Mouse (Mus musculus) MEL (cell line): ENCODE data around the gene Tfam. TPM values are rescaled to one million over a fixed set of nuclear protein-coding genes. Genes with fewer than 3 reads are reported as not detected.

Experiments used
- DNase-seq: peaks from one replicate; pipeline ENCODE4 v3.0.0; 2011; ENCODE audit warnings: low read depth, low spot score
- H3K27ac ChIP-seq: 2 replicates; pipeline ENCODE4 v1.5.1; 2012; ENCODE audit warnings: low read depth, mild to moderate bottlenecking, control low read depth, low read length, moderate library complexity; ENCODE audit not compliant: control insufficient read depth
- H3K27me3 ChIP-seq, 2 experiments: fragments of 150-350 bp in 1 of 2; sonication (generic) in 1 of 2; 2 replicates each; pipeline ENCODE4 v1.6.1; 2012; ENCODE audit warnings: low read length in 2 of 2, mild to moderate bottlenecking in 2 of 2, improper control_type of control experiment in 1 of 2, moderate library complexity in 1 of 2; ENCODE audit not compliant: insufficient read depth in 2 of 2, control insufficient read depth in 1 of 2
- H3K36me3 ChIP-seq, 2 experiments: 2 replicates each; pipeline ENCODE4 v1.6.1; 2012 to 2014; ENCODE audit warnings: low read length in 2 of 2, improper control_type of control experiment in 1 of 2, inconsistent platforms in 1 of 2, mild to moderate bottlenecking in 1 of 2; ENCODE audit not compliant: insufficient read depth in 2 of 2, control insufficient read depth in 1 of 2
- H3K4me1 ChIP-seq, 2 experiments: fragments of 150-350 bp in 1 of 2; sonication (generic) in 1 of 2; 2 replicates each; pipeline ENCODE4 v1.6.1; 2012; ENCODE audit warnings: low read length in 2 of 2, improper control_type of control experiment in 1 of 2, mild to moderate bottlenecking in 1 of 2; ENCODE audit not compliant: insufficient read depth in 2 of 2, control insufficient read depth in 1 of 2
- H3K4me3 ChIP-seq, 2 experiments: fragments of 150-350 bp in 1 of 2; sonication (generic) in 1 of 2; 2 replicates each; pipeline ENCODE4 v1.5.1; 2012; ENCODE audit warnings: low read depth in 2 of 2, low read length in 2 of 2, mild to moderate bottlenecking in 2 of 2, moderate library complexity in 2 of 2, control low read depth in 1 of 2, improper control_type of control experiment in 1 of 2; ENCODE audit not compliant: control insufficient read depth in 1 of 2, insufficient read depth in 1 of 2
- H3K79me2 ChIP-seq: 2 replicates; pipeline ENCODE4 v1.6.1; 2012; ENCODE audit warnings: mild to moderate bottlenecking, low read length, moderate library complexity; ENCODE audit not compliant: control insufficient read depth, poor library complexity, insufficient read depth
- H3K9ac ChIP-seq: 2 replicates; pipeline ENCODE4 v1.6.1; 2012; ENCODE audit warnings: low read depth, mild to moderate bottlenecking, control low read depth, low read length, moderate library complexity; ENCODE audit not compliant: control insufficient read depth, poor library complexity, severe bottlenecking
- H3K9me3 ChIP-seq: fragments of 150-350 bp; sonication (generic); replicated peaks from 2 replicates; pipeline ENCODE4 v1.6.1; 2012; ENCODE audit warnings: mild to moderate bottlenecking, low read length, improper control_type of control experiment, moderate library complexity; ENCODE audit not compliant: insufficient read depth
- CHD1 ChIP-seq: IDR thresholded peaks from 2 replicates; pipeline ENCODE4 v1.6.1; 2012; ENCODE audit warnings: low read depth, mild to moderate bottlenecking, inconsistent platforms, low read length, improper control_type of control experiment
- E2F4 ChIP-seq: IDR thresholded peaks from 2 replicates; pipeline ENCODE4 v1.6.1; 2011; ENCODE audit warnings: low read depth, low read length, improper control_type of control experiment, borderline replicate concordance
- ELF1 ChIP-seq: IDR thresholded peaks from 2 replicates; pipeline ENCODE4 v1.6.1; 2014; ENCODE audit warnings: low read depth, mild to moderate bottlenecking, inconsistent platforms, low read length, improper control_type of control experiment, moderate library complexity
- ETS1 ChIP-seq: IDR thresholded peaks from 2 replicates; pipeline ENCODE4 v1.6.1; 2012; ENCODE audit warnings: low read depth, mild to moderate bottlenecking, inconsistent platforms, low read length, improper control_type of control experiment, moderate library complexity
- GATA1 ChIP-seq: IDR thresholded peaks from 2 replicates; pipeline ENCODE4 v1.6.1; 2011; ENCODE audit warnings: low read depth, low read length, improper control_type of control experiment
- HCFC1 ChIP-seq: IDR thresholded peaks from 2 replicates; pipeline ENCODE4 v1.6.1; 2012; ENCODE audit warnings: low read depth, mild to moderate bottlenecking, inconsistent platforms, low read length, improper control_type of control experiment, moderate library complexity
- MAFK ChIP-seq: IDR thresholded peaks from 2 replicates; pipeline ENCODE4 v1.6.1; 2011; ENCODE audit warnings: low read depth, mild to moderate bottlenecking, low read length, improper control_type of control experiment, borderline replicate concordance
- MAX ChIP-seq: IDR thresholded peaks from 2 replicates; pipeline ENCODE4 v1.6.1; 2011; ENCODE audit warnings: low read length, improper control_type of control experiment
- MAZ ChIP-seq: IDR thresholded peaks from 2 replicates; pipeline ENCODE4 v1.6.1; 2012; ENCODE audit warnings: low read depth, mild to moderate bottlenecking, inconsistent platforms, low read length, improper control_type of control experiment
- MXI1 ChIP-seq: IDR thresholded peaks from 2 replicates; pipeline ENCODE4 v1.6.1; 2011; ENCODE audit warnings: mild to moderate bottlenecking, low read depth, low read length, improper control_type of control experiment
- MYC ChIP-seq: IDR thresholded peaks from 2 replicates; pipeline ENCODE4 v1.6.1; 2011; ENCODE audit warnings: low read depth, mild to moderate bottlenecking, low read length, improper control_type of control experiment, moderate library complexity
- NELFE ChIP-seq: IDR thresholded peaks from 2 replicates; pipeline ENCODE4 v1.6.1; 2011; ENCODE audit warnings: low read depth, low read length, improper control_type of control experiment
- NRF1 ChIP-seq: IDR thresholded peaks from 2 replicates; pipeline ENCODE4 v1.6.1; 2014; ENCODE audit warnings: low read depth, mild to moderate bottlenecking, inconsistent platforms, low read length, improper control_type of control experiment, moderate library complexity; ENCODE audit not compliant: poor library complexity, insufficient read depth, severe bottlenecking
- POLR2A ChIP-seq, 2 experiments: IDR thresholded peaks; 2 replicates each; pipeline ENCODE4 v1.6.1; 2011 to 2012; ENCODE audit warnings: low read length in 2 of 2, mild to moderate bottlenecking in 2 of 2, control low read depth in 1 of 2, improper control_type of control experiment in 1 of 2, low read depth in 1 of 2, moderate library complexity in 1 of 2; ENCODE audit not compliant: control insufficient read depth in 1 of 2, insufficient read depth in 1 of 2, poor library complexity in 1 of 2
- SIN3A ChIP-seq: IDR thresholded peaks from 2 replicates; pipeline ENCODE4 v1.6.1; 2012; ENCODE audit warnings: low read length, improper control_type of control experiment, inconsistent platforms
- SMC3 ChIP-seq: IDR thresholded peaks from 2 replicates; pipeline ENCODE4 v1.6.1; 2011; ENCODE audit warnings: low read depth, low read length, improper control_type of control experiment
- TBP ChIP-seq: IDR thresholded peaks from 2 replicates; pipeline ENCODE4 v1.8.0; 2011; ENCODE audit warnings: low read depth, low read length, improper control_type of control experiment
- TCF12 ChIP-seq: IDR thresholded peaks from 2 replicates; pipeline ENCODE4 v1.6.1; 2014; ENCODE audit warnings: low read depth, mild to moderate bottlenecking, inconsistent platforms, low read length, improper control_type of control experiment, moderate library complexity
- ZNF384 ChIP-seq: IDR thresholded peaks from 2 replicates; pipeline ENCODE4 v1.6.1; 2012; ENCODE audit warnings: low read depth, mild to moderate bottlenecking, inconsistent platforms, low read length, improper control_type of control experiment
- polyA plus RNA-seq, 2 experiments: library from polyadenylated mRNA; stranded (reverse) in 1 of 2; unstranded in 1 of 2; fragments of >175 nt in 1 of 2; fragments of >200 nt in 1 of 2; gene quantifications; 2 replicates each; pipeline versions ENCODE4 v1.2.1 to v1.2.4; 2012; ENCODE audit warnings: low replicate concordance in 2 of 2, low read depth in 1 of 2; ENCODE audit not compliant: insufficient read length in 2 of 2, insufficient read depth in 1 of 2, missing spikeins in 1 of 2
- total RNA-seq: library from RNA; depleted of rRNA; stranded (reverse); fragments of 300-350 nt; gene quantifications from 2 replicates; pipeline ENCODE4 v1.2.3, GENCODE M21; 2012; rRNA removed

Gene Tfam
- total RNA-seq: 73.7 and 76.4 TPM in 2 replicates
- polyA plus RNA-seq: 10 to 100 TPM; 55.9 to 97.8 TPM

DNA sequence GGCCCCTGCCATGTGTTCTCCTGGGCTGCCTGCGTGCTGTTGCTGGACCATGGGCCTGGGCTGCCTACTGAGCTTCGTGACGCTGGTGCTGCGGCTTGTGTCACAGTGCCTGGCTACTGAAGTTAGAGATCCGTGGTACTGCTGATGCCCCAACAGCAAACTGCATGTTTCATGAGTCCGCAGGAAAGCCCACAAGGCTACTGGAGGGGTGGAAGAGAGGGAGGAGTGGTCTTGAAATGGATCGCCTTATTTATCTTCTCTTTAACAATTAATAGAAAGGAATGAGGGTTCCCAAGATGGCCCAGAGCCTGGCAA lies at the start of gene Tfam:
Gene Tfam, minus strand, starts transcription at position 41 of the 315 bp plus-strand sequence.
- Histone ChIP-seq H3K9ac (peak within 1 kb of the TSS; percentile 91), H3K27ac (peak within 1 kb of the TSS; percentile 83), H3K4me3 (peak within 1 kb of the TSS; percentile 86 to 98), H3K4me1 (peaks cover 3 to 11% of the 10 kb centered on the region in 2 experiments), H3K9me3 (no peaks in the 10 kb centered on the region)
- no peak for DNase-seq
- TF ChIP-seq SMC3 (no peak), GATA1 (no peak), POLR2A (IDR thresholded peaks at IDR 0.05; ENCODE audit: control insufficient read depth in 1 of 2, insufficient read depth in 1 of 2, low read depth in 1 of 2, low read length in 2 of 2, poor library complexity in 1 of 2) (peak in 1 of 2 experiments; percentile 25; a peak in 1 of 4 replicates), MXI1 (peak; percentile 93), CHD1 (no peak), MYC (peak; percentile 84), ETS1 (0 out of 2 replicates have a peak, but pooled peaks have one; percentile 3), MAX (peak; percentile 86; the same call in 1 of the 2 replicates), E2F4 (no peak; the same call in 1 of the 2 replicates), SIN3A (peak; percentile 63; the same call in 1 of the 2 replicates), NELFE (peak; percentile 40)
- TF ChIP-seq, all 39 proteins: peak for 7
- H3K27me3 ChIP-seq: 0 out of 4 replicates have a peak, but pooled peaks cover 0 to 3% of the 10 kb centered on the region in 2 experiments
- H3K79me2 ChIP-seq: peaks cover 18% of the 10 kb centered on the region
- peaks cover 12 to 22% of the 10 kb centered on the region in 2 experiments for H3K36me3 ChIP-seq

DNA sequence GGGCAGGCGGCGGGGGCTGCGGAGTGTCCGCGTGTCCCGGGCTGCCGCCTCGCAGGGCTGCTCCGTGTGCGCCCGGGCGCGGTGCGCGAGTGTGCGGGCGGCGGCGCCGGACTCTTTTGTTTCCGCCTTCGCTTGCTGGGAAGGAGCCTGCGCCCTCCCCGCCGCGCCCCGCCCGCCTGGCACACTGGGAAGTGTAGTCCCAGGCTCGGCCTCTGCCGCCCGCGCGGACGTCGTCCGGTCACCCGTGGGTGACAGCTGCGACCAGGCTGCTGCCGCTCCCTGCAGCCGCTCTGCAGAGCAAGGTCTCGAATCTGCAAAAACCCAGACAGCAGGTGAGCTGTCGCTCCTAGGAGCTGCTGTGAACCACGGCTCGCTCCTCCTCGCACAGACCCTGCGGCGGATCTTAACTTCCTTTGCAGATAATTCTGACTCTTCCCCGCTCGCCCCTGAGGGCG lies 47.1 kb upstream of the Tfam start, which contains the start of gene Ube2d1:
Gene Ube2d1, minus strand, starts transcription at position 137 of the 455 bp plus-strand sequence.
- Histone ChIP-seq H3K79me2 (peaks cover 8% of the 10 kb centered on the region), H3K4me1 (peaks cover 3 to 14% of the 10 kb centered on the region in 2 experiments; a peak in 3 of 4 replicates), H3K36me3 (no peaks in the 10 kb centered on the region), H3K4me3 (peak within 1 kb of the TSS; percentile 97 to 99), H3K9me3 (no peaks in the 10 kb centered on the region), H3K27me3 (no peaks in the 10 kb centered on the region), H3K9ac (peak within 1 kb of the TSS; percentile 87)
- peak; percentile 83 for DNase-seq
- TF ChIP-seq ELF1: peak; percentile 75
- 0 out of 2 replicates have a peak, but pooled peaks have one; percentile 13 for TF ChIP-seq TBP
- TF ChIP-seq NELFE: peak; percentile 53; the same call in 1 of the 2 replicates
- peak in 1 of 2 experiments; percentile 63; a peak in 2 of 4 replicates for TF ChIP-seq POLR2A (IDR thresholded peaks at IDR 0.05; ENCODE audit: control insufficient read depth in 1 of 2, insufficient read depth in 1 of 2, low read depth in 1 of 2, low read length in 2 of 2, poor library complexity in 1 of 2)
- peak; percentile 61 for TF ChIP-seq NRF1
- peak; percentile 87 for TF ChIP-seq MAZ
- no peak for TF ChIP-seq MAFK
- TF ChIP-seq TCF12: 0 out of 2 replicates have a peak, but pooled peaks have one; percentile 8
- TF ChIP-seq HCFC1: peak; percentile 89
- no peak for TF ChIP-seq ZNF384
- TF ChIP-seq, all 39 proteins: peak for 8
- H3K27ac ChIP-seq: peak within 1 kb of the TSS; percentile 50; the same call in 1 of the 2 replicates
